Mouse (Mus musculus) testis, adult 2 months (tissue): ENCODE data around the gene Eefsec. TPM values are rescaled to one million over a fixed set of nuclear protein-coding genes. Genes with fewer than 3 reads are reported as not detected.
A peak's percentile ranks its signal among the peaks of the same experiment; 100 is the strongest.

Experiments
- H3K27ac ChIP-seq: fragments of 200-500 bp; 2 replicates; pipeline ENCODE4 v1.5.1; 2012; ENCODE audit warnings: low read depth, low read length; ENCODE audit not compliant: control insufficient read depth, insufficient read depth
- H3K27me3 ChIP-seq: fragments of 200-500 bp; 2 replicates; pipeline ENCODE4 v1.6.1; 2012; ENCODE audit warnings: mild to moderate bottlenecking, low read length, moderate library complexity; ENCODE audit not compliant: control insufficient read depth, insufficient read depth
- H3K36me3 ChIP-seq: fragments of 200-500 bp; 2 replicates; pipeline ENCODE4 v1.6.1; 2012; ENCODE audit warnings: mild to moderate bottlenecking, low read length; ENCODE audit not compliant: control insufficient read depth, insufficient read depth
- H3K4me1 ChIP-seq: fragments of 200-500 bp; 2 replicates; pipeline ENCODE4 v1.6.1; 2012; ENCODE audit warnings: low read length; ENCODE audit not compliant: control insufficient read depth, insufficient read depth
- H3K4me3 ChIP-seq: fragments of 200-500 bp; 2 replicates; pipeline ENCODE4 v1.5.1; 2012; ENCODE audit warnings: low read depth, mild to moderate bottlenecking, low read length, moderate library complexity, mixed read lengths; ENCODE audit not compliant: control insufficient read depth
- CTCF ChIP-seq: fragments of 200-500 bp; IDR thresholded peaks from 2 replicates; pipeline ENCODE4 v1.5.1; 2012; ENCODE audit warnings: low read depth, mild to moderate bottlenecking, inconsistent platforms, low read length, moderate library complexity; ENCODE audit not compliant: control insufficient read depth, insufficient read depth, insufficient replicate concordance
- POLR2A ChIP-seq: fragments of 200-500 bp; IDR thresholded peaks from 2 replicates; pipeline ENCODE4 v1.6.1; 2012; ENCODE audit warnings: low read depth, mild to moderate bottlenecking, inconsistent platforms, low read length, moderate library complexity; ENCODE audit not compliant: control insufficient read depth
- polyA plus RNA-seq: library from polyadenylated mRNA; depleted of rRNA; stranded (reverse); fragments of >200 nt; gene quantifications from 2 replicates; pipeline ENCODE4 v1.2.3, GENCODE M21; 2012

Gene Eefsec
- polyA plus RNA-seq, 1 experiment = 43.4 TPM

GRCm38 (mm10) chr6:88444076-88444750 is 2.1 kb downstream of the Eefsec start:
- TF ChIP-seq CTCF (no peak), POLR2A (no peak)
- Histone ChIP-seq H3K27me3 (no peaks in the 10 kb centered on the region), H3K4me1 (no peaks in the 10 kb centered on the region; the same call in 1 of the 2 replicates)

GRCm38 (mm10) chr6:88443446-88443845 is 2.9 kb downstream of the Eefsec start:
- H3K4me1 ChIP-seq = no peaks in the 10 kb centered on the region; the same call in 1 of the 2 replicates
- H3K27ac ChIP-seq = no peak overlapping the region
- TF ChIP-seq POLR2A (no peak), CTCF (no peak)
- H3K4me3 ChIP-seq = no peak overlapping the region
- H3K36me3 ChIP-seq = no peaks in the 10 kb centered on the region
- no peaks in the 10 kb centered on the region for H3K27me3 ChIP-seq

More at GRCm38 (mm10) chr6:88444076-88444750, 2.1 kb downstream of the Eefsec start:
- Histone ChIP-seq H3K27ac (no peak overlapping the region), H3K4me3 (no peak overlapping the region), H3K36me3 (no peaks in the 10 kb centered on the region)

GRCm38 (mm10) chr6:88442551-88442950 is 3.8 kb downstream of the Eefsec start:
- TF ChIP-seq CTCF (no peak), POLR2A (no peak)
- H3K27me3 ChIP-seq = no peaks in the 10 kb centered on the region
- no peak overlapping the region for H3K27ac ChIP-seq
- no peaks in the 10 kb centered on the region for H3K36me3 ChIP-seq
- H3K4me3 ChIP-seq = no peak overlapping the region
- no peaks in the 10 kb centered on the region; the same call in 1 of the 2 replicates for H3K4me1 ChIP-seq

- TF ChIP-seq POLR2A (no peak), CTCF (no peak)
- no peaks in the 10 kb centered on the region for H3K4me1 ChIP-seq
- H3K4me3 ChIP-seq = no peak overlapping the region
- no peaks in the 10 kb centered on the region for H3K27me3 ChIP-seq
- H3K36me3 ChIP-seq = no peaks in the 10 kb centered on the region
- H3K27ac ChIP-seq = no peak overlapping the region
Measured at GRCm38 (mm10) chr6:88439056-88439455, 7.3 kb downstream of the Eefsec start.

GRCm38 (mm10) chr6:88435609-88436008 is 10.7 kb downstream of the Eefsec start:
- Histone ChIP-seq H3K4me3 (no peak overlapping the region), H3K27ac (no peak overlapping the region), H3K36me3 (no peaks in the 10 kb centered on the region), H3K4me1 (no peaks in the 10 kb centered on the region), H3K27me3 (no peaks in the 10 kb centered on the region)
- no peak for TF ChIP-seq CTCF
- no peak for TF ChIP-seq POLR2A

- no peaks in the 10 kb centered on the region for H3K4me1 ChIP-seq
Measured at GRCm38 (mm10) chr6:88431202-88431601, 15.1 kb downstream of the Eefsec start.

GRCm38 (mm10) chr6:88416130-88416758 is 30.1 kb downstream of the Eefsec start:
- TF ChIP-seq CTCF = no peak
- TF ChIP-seq POLR2A = no peak
- Histone ChIP-seq H3K36me3 (no peaks in the 10 kb centered on the region), H3K27ac (no peak overlapping the region), H3K4me3 (no peak overlapping the region), H3K27me3 (no peaks in the 10 kb centered on the region), H3K4me1 (no peaks in the 10 kb centered on the region)

More at GRCm38 (mm10) chr6:88431202-88431601, 15.1 kb downstream of the Eefsec start:
- Histone ChIP-seq H3K4me3 (no peak overlapping the region), H3K27me3 (no peaks in the 10 kb centered on the region), H3K27ac (no peak overlapping the region), H3K36me3 (no peaks in the 10 kb centered on the region)
- TF ChIP-seq POLR2A = no peak
- peak; percentile 57; the same call in 1 of the 2 replicates for TF ChIP-seq CTCF
